Mouse (Mus musculus) forebrain, embryonic 14.5 days (tissue): Measurements from ENCODE around the gene Pigk. TPM values are rescaled to one million over a fixed set of nuclear protein-coding genes. Genes with fewer than 3 reads are reported as not detected.
"Not testable (repeated sequence)": the region's sequence is repeated elsewhere in the genome, so short reads cannot be mapped to it uniquely, and the experiment has no call there.

ENCODE experiments used
- ATAC-seq: fragments of 200-750 bp; cut with Nextera tagmentation; 2 replicates; pipeline ENCODE4 v1.8.0; 2017; ENCODE audit warnings: mild to moderate bottlenecking, moderate library complexity
- DNase-seq: peaks from one replicate; pipeline ENCODE4 v3.0.0-alpha.2; 2015; ENCODE audit warnings: low spot score
- H3K27ac ChIP-seq: fragments of 300-500 bp; sonication (generic); 2 replicates; pipeline ENCODE4 v1.5.1; 2014; ENCODE audit warnings: low read depth, mild to moderate bottlenecking, control low read depth, low read length, moderate library complexity
- H3K27me3 ChIP-seq: fragments of 300-500 bp; sonication (generic); replicated peaks from 2 replicates; pipeline ENCODE4 v1.6.1; 2014; ENCODE audit warnings: low read length, control low read depth, mixed read lengths; ENCODE audit not compliant: control insufficient read depth, insufficient read depth
- H3K36me3 ChIP-seq: fragments of 300-500 bp; sonication (generic); 2 replicates; pipeline ENCODE4 v1.6.1; 2014; ENCODE audit warnings: low read length, control low read depth; ENCODE audit not compliant: control insufficient read depth, insufficient read depth
- H3K4me1 ChIP-seq: fragments of 300-500 bp; sonication (generic); 2 replicates; pipeline ENCODE4 v1.6.1; 2014; ENCODE audit warnings: antibody characterized with exemption, low read length, control low read depth; ENCODE audit not compliant: control insufficient read depth, insufficient read depth
- H3K4me2 ChIP-seq: fragments of 300-500 bp; sonication (generic); 2 replicates; pipeline ENCODE4 v1.6.1; 2014; ENCODE audit warnings: mild to moderate bottlenecking, control low read depth, low read length
- H3K4me3 ChIP-seq: fragments of 300-500 bp; sonication (generic); 2 replicates; pipeline ENCODE4 v1.5.1; 2014; ENCODE audit warnings: low read depth, low read length, control low read depth
- H3K9ac ChIP-seq: fragments of 300-500 bp; sonication (generic); 2 replicates; pipeline ENCODE4 v1.6.1; 2014; ENCODE audit warnings: mild to moderate bottlenecking, low read length, control low read depth, moderate library complexity
- H3K9me3 ChIP-seq: fragments of 300-500 bp; sonication (generic); replicated peaks from 2 replicates; pipeline ENCODE4 v1.6.1; 2016; ENCODE audit warnings: low read length, control low read depth, mixed read lengths; ENCODE audit not compliant: control insufficient read depth
- WGBS: fragments of 180-500 bp; shearing (Covaris S2); extraction: QIAGEN DNeasy Blood & Tissue Kit; methylation state at CpG from one replicate; pipeline ENCODE4 v1.1.7; 2014; 5-methylcytosine and 5-hydroxymethylcytosine counted together
- polyA plus RNA-seq: library from polyadenylated mRNA; unstranded; fragments of >200 nt; fragmentation: Nextera tagmentation; extraction: Ambion mirVana; gene quantifications from 2 replicates; pipeline ENCODE4 v1.2.1, GENCODE M21; 2014

Pigk gene
- polyA plus RNA-seq, 1 experiment from 2014 or later: 34.0 TPM

GRCm38 (mm10) chr3:152767485-152767884, 53.6 kb downstream of the Pigk start:
- no peak for ATAC-seq
- Histone ChIP-seq H3K4me2 (no peak overlapping the region), H3K4me1 (no peaks in the 10 kb centered on the region), H3K36me3 (peaks cover 4% of the 10 kb centered on the region; the same call in 1 of the 2 replicates), H3K9me3 (no peaks in the 10 kb centered on the region), H3K4me3 (no peak overlapping the region), H3K27me3 (no peaks in the 10 kb centered on the region), H3K9ac (no peak overlapping the region), H3K27ac (no peak overlapping the region)
- no peak for DNase-seq
- 84% methylated on average over 11 of the region's 11 CpGs for WGBS

GRCm38 (mm10) chr3:152770056-152770455, 56.2 kb downstream of the Pigk start:
- ATAC-seq: no peak
- Histone ChIP-seq H3K9ac (no peak overlapping the region), H3K27me3 (no peaks in the 10 kb centered on the region), H3K36me3 (peaks cover 4% of the 10 kb centered on the region; the same call in 1 of the 2 replicates), H3K4me1 (no peaks in the 10 kb centered on the region), H3K4me3 (no peak overlapping the region), H3K4me2 (no peak overlapping the region), H3K9me3 (no peaks in the 10 kb centered on the region), H3K27ac (no peak overlapping the region)
- 89% methylated on average over 6 of the region's 6 CpGs for WGBS
- no peak for DNase-seq

GRCm38 (mm10) chr3:152776363-152776762, 62.5 kb downstream of the Pigk start:
- Histone ChIP-seq H3K36me3 (no peaks in the 10 kb centered on the region), H3K27me3 (no peaks in the 10 kb centered on the region), H3K9ac (no peak overlapping the region), H3K9me3 (no peaks in the 10 kb centered on the region), H3K4me1 (no peaks in the 10 kb centered on the region), H3K4me2 (no peak overlapping the region), H3K27ac (no peak overlapping the region), H3K4me3 (no peak overlapping the region)
- DNase-seq (no peak), ATAC-seq (no peak)
- 84% methylated on average over 6 of the region's 6 CpGs for WGBS

GRCm38 (mm10) chr3:152776872-152777540, 63.1 kb downstream of the Pigk start:
- no peak overlapping the region for H3K4me3 ChIP-seq
- 88% methylated on average over 16 of the region's 16 CpGs for WGBS
- H3K36me3 ChIP-seq: no peaks in the 10 kb centered on the region
- no peaks in the 10 kb centered on the region for H3K4me1 ChIP-seq
- no peak overlapping the region for H3K9ac ChIP-seq
- no peak overlapping the region for H3K27ac ChIP-seq
- DNase-seq (no peak), ATAC-seq (no peak)
- H3K27me3 ChIP-seq: no peaks in the 10 kb centered on the region
- no peak overlapping the region for H3K4me2 ChIP-seq
- no peaks in the 10 kb centered on the region for H3K9me3 ChIP-seq

GRCm38 (mm10) chr3:152779819-152780218, 65.9 kb downstream of the Pigk start:
- 55% methylated on average over 4 of the region's 4 CpGs for WGBS
- DNase-seq (peak; percentile 48), ATAC-seq (no peak)
- Histone ChIP-seq H3K27me3 (no peaks in the 10 kb centered on the region), H3K9me3 (no peaks in the 10 kb centered on the region), H3K27ac (no peak overlapping the region), H3K9ac (no peak overlapping the region), H3K4me2 (no peak overlapping the region), H3K36me3 (no peaks in the 10 kb centered on the region), H3K4me3 (no peak overlapping the region), H3K4me1 (no peaks in the 10 kb centered on the region)

- WGBS: 18% methylated on average over 7 of the region's 7 CpGs
Measured at GRCm38 (mm10) chr3:152783792-152784191, 69.9 kb downstream of the Pigk start.

GRCm38 (mm10) chr3:152784353-152784752, 70.5 kb downstream of the Pigk start:
- not testable (repeated sequence) for H3K4me3 ChIP-seq, ATAC-seq, H3K27ac ChIP-seq, H3K27me3 ChIP-seq, H3K4me2 ChIP-seq, H3K36me3 ChIP-seq, DNase-seq, H3K9ac ChIP-seq, H3K9me3 ChIP-seq, H3K4me1 ChIP-seq
- WGBS: 91% methylated on average over 7 of the region's 13 CpGs

More at GRCm38 (mm10) chr3:152783792-152784191, 69.9 kb downstream of the Pigk start:
- Histone ChIP-seq H3K9ac (no peak overlapping the region), H3K4me3 (no peak overlapping the region), H3K9me3 (no peaks in the 10 kb centered on the region), H3K4me2 (no peak overlapping the region), H3K27me3 (no peaks in the 10 kb centered on the region), H3K36me3 (peaks cover 4% of the 10 kb centered on the region; the same call in 1 of the 2 replicates), H3K27ac (no peak overlapping the region), H3K4me1 (no peaks in the 10 kb centered on the region)
- ATAC-seq (peak; percentile 86), DNase-seq (peak; percentile 91)

- H3K9me3 ChIP-seq, DNase-seq, H3K4me1 ChIP-seq, H3K4me3 ChIP-seq, H3K4me2 ChIP-seq, H3K36me3 ChIP-seq, H3K27ac ChIP-seq, H3K27me3 ChIP-seq, H3K9ac ChIP-seq, ATAC-seq: not testable (repeated sequence)
- 90% methylated on average over 5 of the region's 5 CpGs for WGBS
Measured at GRCm38 (mm10) chr3:152788301-152788953, 74.5 kb downstream of the Pigk start.

GRCm38 (mm10) chr3:152792601-152793000, 78.7 kb downstream of the Pigk start:
- DNase-seq: no peak

More at GRCm38 (mm10) chr3:152792601-152793000, 78.7 kb downstream of the Pigk start:
- no peak for ATAC-seq
- no peaks in the 10 kb centered on the region for H3K9me3 ChIP-seq
- no peaks in the 10 kb centered on the region for H3K4me1 ChIP-seq
- H3K4me2 ChIP-seq: no peak overlapping the region
- no peaks in the 10 kb centered on the region for H3K27me3 ChIP-seq
- WGBS: 89% methylated on average over 5 of the region's 5 CpGs
- H3K36me3 ChIP-seq: peaks cover 2% of the 10 kb centered on the region; the same call in 1 of the 2 replicates
- no peak overlapping the region for H3K4me3 ChIP-seq
- H3K9ac ChIP-seq: no peak overlapping the region
- H3K27ac ChIP-seq: no peak overlapping the region
